Mouse (Mus musculus) heart, adult 8-10 months (tissue): ENCODE results near the gene Rpl35a. TPM values are rescaled to one million over a fixed set of nuclear protein-coding genes. Genes with fewer than 3 reads are reported as not detected.

ENCODE experiments used
- microRNA-seq: library from miRNA; unstranded; fragments of <30 nt; microRNA quantifications from one replicate; pipeline ENCODE4 v1.2.0, GENCODE M21; 2022
- total RNA-seq, 4 experiments: library from RNA; stranded (reverse); gene quantifications; 2 replicates each; pipeline ENCODE4 v1.2.4; 2022

Gene Rpl35a
- total RNA-seq, 4 experiments from 2014 or later = 282 to 337 (median 300) TPM

Small RNAs within 50 kb of the gene (microRNA-seq; reads per million reads assigned to microRNA genes)
- not detected for gene Gm22231
- 8.4 reads per million, percentile 22 among the genes with 10 or more reads in this experiment for gene Mir1947

Other genes with a start within 250 kb of the Rpl35a start
- gene Smbd1, start 246.0 kb upstream of the Rpl35a start, total RNA-seq = not detected
- 100 to 1,000 TPM in 3 of 4 experiments, 10 to 100 TPM in 1; 94.2 to 123 (median 109) TPM for gene Fyttd1, start 179.0 kb upstream of the Rpl35a start, total RNA-seq
- 10 to 100 TPM; 30.7 to 37.0 (median 34.2) TPM for gene Rubcn, start 178.7 kb upstream of the Rpl35a start, total RNA-seq
- gene Lrch3, start 142.4 kb upstream of the Rpl35a start, total RNA-seq = 10 to 100 TPM; 21.5 to 26.3 (median 22.7) TPM
- gene Iqcg, start 235 bp upstream of the Rpl35a start, total RNA-seq = 1 to 10 TPM in 1 of 4 experiments, under 1 TPM in 3; 0.31 to 1.6 (median 0.45) TPM
- gene Lmln, start 6.1 kb downstream of the Rpl35a start, total RNA-seq = 1 to 10 TPM; 1.5 to 5.4 (median 2.1) TPM
- gene Osbpl11, start 128.6 kb downstream of the Rpl35a start, total RNA-seq = 10 to 100 TPM; 16.1 to 21.6 (median 17.0) TPM
- gene Snx4, start 195.0 kb downstream of the Rpl35a start, total RNA-seq = 10 to 100 TPM; 20.3 to 25.2 (median 22.8) TPM